Mouse (Mus musculus) kidney, embryonic 15.5 days (tissue): ENCODE results near the gene Acoxl. TPM values are rescaled to one million over a fixed set of nuclear protein-coding genes. Genes with fewer than 3 reads are reported as not detected.
A peak's percentile ranks its signal among the peaks of the same experiment; 100 is the strongest.

Source experiments
- ATAC-seq: fragments of 200-750 bp; cut with Nextera tagmentation; replicated peaks from 2 replicates; pipeline ENCODE4 v1.8.0; 2017; ENCODE audit warnings: moderate TSS enrichment; ENCODE audit not compliant: low FRiP score
- H3K27ac ChIP-seq: fragments of 300-500 bp; sonication (generic); 2 replicates; pipeline ENCODE4 v1.5.1; 2015; ENCODE audit warnings: mild to moderate bottlenecking, inconsistent platforms
- H3K27me3 ChIP-seq: fragments of 300-500 bp; sonication (generic); 2 replicates; pipeline ENCODE4 v1.6.1; 2015; ENCODE audit warnings: inconsistent platforms
- H3K36me3 ChIP-seq: fragments of 300-500 bp; sonication (generic); 2 replicates; pipeline ENCODE4 v1.6.1; 2015; ENCODE audit warnings: inconsistent platforms
- H3K4me1 ChIP-seq: fragments of 300-500 bp; sonication (generic); 2 replicates; pipeline ENCODE4 v1.6.1; 2015; ENCODE audit warnings: inconsistent platforms
- H3K4me2 ChIP-seq: fragments of 300-500 bp; sonication (generic); 2 replicates; pipeline ENCODE4 v1.6.1; 2015; ENCODE audit warnings: moderate library complexity, mild to moderate bottlenecking, inconsistent platforms
- H3K4me3 ChIP-seq: fragments of 300-500 bp; sonication (generic); replicated peaks from 2 replicates; pipeline ENCODE4 v1.5.1; 2015; ENCODE audit warnings: mild to moderate bottlenecking, inconsistent platforms
- H3K9ac ChIP-seq: fragments of 300-500 bp; sonication (generic); 2 replicates; pipeline ENCODE4 v1.6.1; 2015; ENCODE audit warnings: mild to moderate bottlenecking, inconsistent platforms
- H3K9me3 ChIP-seq: fragments of 300-500 bp; sonication (generic); replicated peaks from 2 replicates; pipeline ENCODE4 v1.6.1; 2016; ENCODE audit warnings: inconsistent platforms
- WGBS: fragments of 180-500 bp; shearing (Covaris S2); methylation state at CpG from one replicate; pipeline ENCODE4 v1.1.7; 2015; ENCODE audit warnings: mixed read lengths; 5-methylcytosine and 5-hydroxymethylcytosine counted together
- polyA plus RNA-seq: library from polyadenylated mRNA; unstranded; fragments of >200 nt; fragmentation: Nextera tagmentation; extraction: Ambion mirVana; gene quantifications from 2 replicates; pipeline ENCODE4 v1.2.1, GENCODE M21; 2015

Acoxl gene
- polyA plus RNA-seq, 1 experiment from 2014 or later, result 0.74 TPM

DNA sequence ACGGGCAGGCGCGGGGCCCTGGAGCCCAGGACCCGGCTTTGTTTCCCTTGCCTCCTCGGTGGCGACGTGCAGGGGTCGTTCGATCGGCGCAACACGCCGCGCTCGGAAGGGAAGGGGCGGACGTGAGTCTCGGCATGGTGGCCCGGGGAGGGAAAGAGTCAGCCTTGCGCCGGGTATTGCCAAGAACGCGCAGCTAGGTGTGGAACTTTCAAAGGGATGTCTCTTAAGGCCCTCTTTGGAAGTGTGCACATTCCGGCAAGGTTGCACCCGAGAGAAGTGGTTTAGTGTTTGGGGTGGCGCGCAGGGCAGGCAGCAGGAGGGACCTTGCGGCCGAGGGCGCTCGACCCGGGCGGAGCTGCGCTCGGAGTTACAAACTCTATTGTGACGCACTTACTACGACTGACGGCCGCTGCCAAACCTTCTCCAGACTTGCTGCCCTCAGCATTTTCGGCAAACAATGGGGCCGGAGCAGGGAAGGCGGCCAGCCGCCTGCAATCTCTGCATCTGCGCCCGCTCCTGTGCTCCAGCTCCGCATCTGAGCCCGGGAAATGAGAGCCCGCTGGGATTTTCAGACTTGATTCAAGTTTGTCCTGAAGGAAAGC lies 289.1 kb downstream of the Acoxl start:
- peaks cover 23% of the 10 kb centered on the region for H3K27me3 ChIP-seq
- H3K27ac ChIP-seq, result peak overlapping the region; percentile 95
- peak overlapping the region; percentile 77 for H3K4me3 ChIP-seq
- WGBS, result under 1% methylated on average over 48 of the region's 48 CpGs
- peaks cover 37% of the 10 kb centered on the region for H3K36me3 ChIP-seq
- peak overlapping the region; percentile 97 for H3K4me2 ChIP-seq
- no peaks in the 10 kb centered on the region for H3K9me3 ChIP-seq
- ATAC-seq, result peak; percentile 26; the same call in 1 of the 2 replicates
- H3K9ac ChIP-seq, result peak overlapping the region; percentile 65
- peaks cover 54% of the 10 kb centered on the region for H3K4me1 ChIP-seq

DNA sequence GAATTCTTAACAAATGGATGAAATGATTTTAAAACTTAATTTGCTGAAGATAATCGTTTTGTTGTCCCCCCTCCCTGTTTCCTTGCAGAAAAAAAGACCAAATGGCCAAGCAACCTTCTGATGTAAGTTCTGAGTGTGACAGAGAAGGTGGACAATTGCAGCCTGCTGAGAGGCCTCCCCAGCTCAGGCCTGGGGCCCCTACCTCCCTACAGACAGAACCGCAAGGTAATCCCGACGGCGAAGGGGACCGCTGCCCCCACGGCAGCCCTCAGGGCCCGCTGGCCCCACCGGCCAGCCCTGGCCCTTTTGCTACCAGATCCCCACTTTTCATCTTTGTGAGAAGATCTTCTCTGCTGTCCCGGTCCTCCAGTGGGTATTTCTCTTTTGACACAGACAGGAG lies 289.9 kb downstream of the Acoxl start:
- Histone ChIP-seq H3K4me1 (peaks cover 46% of the 10 kb centered on the region), H3K4me3 (peak overlapping the region; percentile 77), H3K27me3 (peaks cover 16% of the 10 kb centered on the region), H3K4me2 (peak overlapping the region; percentile 97), H3K36me3 (peaks cover 44% of the 10 kb centered on the region), H3K27ac (peak overlapping the region; percentile 95; the same call in 1 of the 2 replicates), H3K9me3 (no peaks in the 10 kb centered on the region), H3K9ac (peak overlapping the region; percentile 65)
- no peak for ATAC-seq
- WGBS, result 13% methylated on average over 10 of the region's 10 CpGs

DNA sequence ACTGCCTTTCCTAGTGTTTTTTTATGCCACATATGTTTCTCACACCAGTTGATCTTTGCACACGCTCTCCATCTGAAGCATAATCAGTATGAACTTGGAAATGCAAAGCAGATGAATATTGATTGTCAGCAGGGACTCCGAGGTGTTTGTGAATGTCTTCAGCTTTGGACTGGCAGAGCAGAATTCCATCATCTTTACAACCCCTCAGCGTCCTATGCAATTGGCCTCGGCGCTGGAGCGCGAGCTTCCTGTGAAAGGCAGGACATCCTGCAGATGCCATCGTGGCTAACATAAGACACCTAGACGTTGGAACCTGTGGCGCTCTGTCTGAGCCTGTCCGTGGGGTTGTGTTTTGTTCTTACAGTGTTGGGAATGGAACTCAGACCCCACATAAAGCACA lies 292.8 kb downstream of the Acoxl start:
- Histone ChIP-seq H3K4me2 (no peak overlapping the region), H3K27me3 (no peaks in the 10 kb centered on the region), H3K9me3 (no peaks in the 10 kb centered on the region), H3K4me3 (no peak overlapping the region), H3K36me3 (peaks cover 62% of the 10 kb centered on the region), H3K4me1 (peaks cover 45% of the 10 kb centered on the region), H3K9ac (no peak overlapping the region), H3K27ac (no peak overlapping the region)
- no peak for ATAC-seq
- WGBS, result 82% methylated on average over 11 of the region's 11 CpGs

DNA sequence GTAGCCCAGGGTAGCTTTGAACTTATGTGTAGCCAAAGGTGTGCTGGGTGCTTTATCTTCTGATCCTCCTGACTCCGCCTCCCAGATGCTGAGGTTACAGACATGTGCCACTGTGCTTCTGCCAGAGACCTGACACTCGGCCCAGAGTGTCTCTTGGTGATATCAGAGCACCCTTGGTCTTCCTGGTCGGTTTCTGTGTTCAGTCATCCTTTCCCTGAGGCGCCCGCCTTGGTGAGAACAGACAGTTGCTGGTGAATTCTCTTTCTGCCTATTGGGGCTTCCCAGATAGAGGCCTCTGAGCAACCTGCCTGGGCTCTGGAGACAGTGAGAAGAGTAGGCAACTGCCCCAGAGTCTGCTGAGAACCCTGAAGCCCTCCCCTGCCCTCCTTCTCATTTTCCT lies 294.0 kb downstream of the Acoxl start:
- Histone ChIP-seq H3K27ac (no peak overlapping the region), H3K4me3 (no peak overlapping the region), H3K4me2 (no peak overlapping the region), H3K9ac (no peak overlapping the region), H3K27me3 (no peaks in the 10 kb centered on the region), H3K36me3 (peaks cover 70% of the 10 kb centered on the region), H3K4me1 (peaks cover 55% of the 10 kb centered on the region), H3K9me3 (no peaks in the 10 kb centered on the region)
- WGBS, result 73% methylated on average over 5 of the region's 5 CpGs
- no peak for ATAC-seq

DNA sequence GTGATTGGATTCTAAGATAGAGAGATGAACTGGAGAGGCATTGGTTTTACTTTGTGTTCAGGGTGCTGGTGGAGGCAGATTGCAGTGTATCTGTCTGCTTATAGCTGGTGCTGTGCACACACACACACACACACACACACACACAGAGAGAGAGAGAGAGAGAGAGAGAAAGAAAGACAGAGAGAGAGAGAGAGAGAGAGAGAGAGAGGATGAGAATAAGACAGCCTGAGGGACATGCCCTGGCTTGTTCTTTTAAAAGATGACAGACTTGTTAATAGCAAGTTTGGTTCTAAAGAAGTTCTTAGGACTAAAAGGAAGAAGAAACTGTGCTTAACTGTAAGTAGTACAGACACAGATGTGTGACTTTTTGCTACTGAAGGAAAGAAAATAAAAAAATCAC lies 295.2 kb downstream of the Acoxl start:
- peaks cover 66% of the 10 kb centered on the region for H3K36me3 ChIP-seq
- no peak overlapping the region for H3K27ac ChIP-seq
- no peaks in the 10 kb centered on the region for H3K27me3 ChIP-seq
- no peak overlapping the region for H3K9ac ChIP-seq
- no peak for ATAC-seq
- peaks cover 57% of the 10 kb centered on the region for H3K4me1 ChIP-seq
- H3K9me3 ChIP-seq, result no peaks in the 10 kb centered on the region
- H3K4me2 ChIP-seq, result no peak overlapping the region
- H3K4me3 ChIP-seq, result no peak overlapping the region

DNA sequence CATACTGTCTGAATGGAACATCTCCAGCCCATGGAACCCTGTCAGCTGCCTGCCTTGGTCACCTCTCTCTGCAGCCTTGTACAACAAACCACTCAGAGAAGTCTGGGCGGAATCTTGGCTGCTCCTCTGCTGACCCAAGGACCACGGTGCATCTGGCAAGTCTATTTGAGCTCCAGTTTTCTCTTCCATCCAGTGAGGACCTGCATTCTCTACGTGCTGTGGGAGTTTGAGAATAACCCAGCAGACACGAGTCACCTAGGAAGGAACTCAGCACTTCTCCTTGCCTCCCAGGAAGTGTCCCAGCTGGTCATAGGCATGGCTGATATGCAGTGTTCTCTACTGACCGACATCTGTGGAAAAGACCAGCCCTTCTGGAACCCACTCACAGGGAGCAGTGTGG lies 295.8 kb downstream of the Acoxl start:
- H3K4me2 ChIP-seq, result no peak overlapping the region
- ATAC-seq, result peak; percentile 22; the same call in 1 of the 2 replicates
- no peak overlapping the region for H3K9ac ChIP-seq
- H3K36me3 ChIP-seq, result peaks cover 61% of the 10 kb centered on the region
- no peak overlapping the region for H3K27ac ChIP-seq
- H3K4me3 ChIP-seq, result no peak overlapping the region
- no peaks in the 10 kb centered on the region for H3K9me3 ChIP-seq
- 56% methylated on average over 5 of the region's 5 CpGs for WGBS
- no peaks in the 10 kb centered on the region for H3K27me3 ChIP-seq
- peaks cover 60% of the 10 kb centered on the region for H3K4me1 ChIP-seq

DNA sequence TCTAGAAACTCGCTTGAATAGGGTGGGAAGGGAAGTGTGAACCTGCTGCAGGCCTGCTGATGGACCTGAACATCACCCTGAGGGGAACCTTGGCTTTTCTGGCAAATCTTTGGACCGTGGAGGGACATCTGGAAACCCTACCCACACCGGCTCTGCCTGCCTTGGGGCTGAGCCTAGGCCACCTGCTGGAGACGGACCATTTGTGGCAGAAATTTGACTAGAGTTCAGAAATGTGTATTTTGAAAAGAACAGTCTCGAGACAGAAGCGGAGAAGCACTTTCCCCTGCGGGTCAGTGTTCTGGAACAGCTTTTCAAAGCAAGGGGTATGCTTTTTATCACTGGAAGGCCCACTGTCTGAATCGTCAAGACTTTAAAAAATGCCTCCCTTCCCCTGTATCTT lies 296.3 kb downstream of the Acoxl start:
- Histone ChIP-seq H3K9ac (no peak overlapping the region), H3K27ac (no peak overlapping the region), H3K4me1 (peaks cover 60% of the 10 kb centered on the region), H3K27me3 (no peaks in the 10 kb centered on the region), H3K4me3 (no peak overlapping the region), H3K4me2 (no peak overlapping the region), H3K36me3 (peaks cover 56% of the 10 kb centered on the region), H3K9me3 (no peaks in the 10 kb centered on the region)
- ATAC-seq, result no peak
- 55% methylated on average over 8 of the region's 8 CpGs for WGBS

DNA sequence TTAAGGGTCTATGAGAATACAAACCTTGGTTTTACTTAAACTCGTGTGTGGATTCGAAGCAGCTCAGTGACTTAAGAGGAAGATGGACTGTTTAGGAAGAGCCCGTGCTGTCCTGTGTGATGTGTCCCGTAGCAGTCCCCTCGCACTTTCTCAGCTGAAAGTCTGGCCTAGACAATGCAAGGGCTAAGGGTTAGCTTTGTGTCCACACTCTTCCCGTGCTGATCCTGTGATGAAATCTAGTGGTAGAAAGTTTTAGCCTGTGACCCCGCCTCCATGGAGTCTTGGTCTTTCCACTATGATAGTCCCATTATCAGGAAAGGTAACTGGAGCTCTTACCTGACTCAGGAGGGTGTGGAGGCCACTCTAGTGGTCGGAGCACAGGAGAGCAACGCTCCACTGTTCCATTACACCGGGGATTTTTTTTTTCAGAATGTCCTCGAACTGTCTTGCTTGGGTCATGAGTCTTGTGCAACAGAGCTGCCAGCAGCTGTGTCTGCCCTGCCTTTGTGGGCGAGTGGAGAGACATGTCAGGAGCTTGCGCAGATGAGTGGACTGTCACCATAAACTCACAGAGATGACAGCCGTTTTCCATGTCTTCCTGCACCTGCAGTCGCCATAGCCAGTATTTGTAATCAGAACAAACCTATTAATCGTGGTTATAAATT lies 298.2 kb downstream of the Acoxl start:
- no peak overlapping the region for H3K4me3 ChIP-seq
- peaks cover 59% of the 10 kb centered on the region for H3K4me1 ChIP-seq
- no peak overlapping the region for H3K9ac ChIP-seq
- no peak overlapping the region for H3K27ac ChIP-seq
- H3K27me3 ChIP-seq, result no peaks in the 10 kb centered on the region
- H3K36me3 ChIP-seq, result peaks cover 50% of the 10 kb centered on the region
- no peak overlapping the region for H3K4me2 ChIP-seq
- WGBS, result 76% methylated on average over 16 of the region's 16 CpGs
- no peaks in the 10 kb centered on the region for H3K9me3 ChIP-seq
- no peak for ATAC-seq

DNA sequence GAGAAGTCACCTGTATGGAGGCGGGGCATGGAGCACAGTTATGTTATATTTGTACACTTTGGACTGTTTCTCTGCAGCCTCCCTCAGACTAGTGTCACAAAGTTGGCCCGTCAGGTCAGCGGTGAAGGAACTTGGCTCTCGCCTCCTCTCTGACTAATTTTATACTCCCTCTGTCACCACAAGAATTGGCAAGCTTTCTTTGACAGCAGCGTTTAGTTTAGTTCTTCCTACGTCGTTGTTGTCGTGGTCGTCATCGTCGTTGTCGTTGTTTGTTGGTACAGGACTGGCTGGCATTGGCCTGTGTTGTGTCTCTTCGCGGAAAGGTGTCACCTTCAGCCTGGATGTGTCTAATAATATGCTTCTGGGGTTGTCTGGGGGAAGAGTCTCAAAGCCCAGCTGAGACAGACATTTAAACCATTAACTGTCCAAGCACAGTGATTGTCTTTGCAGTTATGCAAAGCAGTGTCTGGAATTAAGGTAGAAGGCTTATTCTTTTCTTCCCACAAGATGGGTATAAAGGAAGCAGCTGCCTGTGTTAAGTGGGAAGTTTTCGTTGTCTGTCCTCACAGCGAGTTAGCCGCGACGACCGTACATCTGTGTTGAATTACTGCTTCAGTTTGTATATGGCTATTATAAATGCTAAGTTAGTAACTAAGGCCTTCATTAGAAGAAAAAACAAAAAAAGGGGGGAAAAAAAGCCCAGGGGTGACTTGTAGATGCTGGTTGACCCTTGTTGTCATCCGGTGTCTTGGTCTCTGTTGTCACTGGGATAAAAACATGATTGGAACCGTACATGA lies 299.0 kb downstream of the Acoxl start:
- WGBS, result 75% methylated on average over 22 of the region's 22 CpGs
- H3K4me1 ChIP-seq, result peaks cover 59% of the 10 kb centered on the region
- H3K4me2 ChIP-seq, result no peak overlapping the region
- no peak overlapping the region for H3K4me3 ChIP-seq
- no peaks in the 10 kb centered on the region for H3K9me3 ChIP-seq
- H3K36me3 ChIP-seq, result peaks cover 47% of the 10 kb centered on the region
- no peak for ATAC-seq
- no peak overlapping the region for H3K9ac ChIP-seq
- H3K27ac ChIP-seq, result no peak overlapping the region
- no peaks in the 10 kb centered on the region for H3K27me3 ChIP-seq

DNA sequence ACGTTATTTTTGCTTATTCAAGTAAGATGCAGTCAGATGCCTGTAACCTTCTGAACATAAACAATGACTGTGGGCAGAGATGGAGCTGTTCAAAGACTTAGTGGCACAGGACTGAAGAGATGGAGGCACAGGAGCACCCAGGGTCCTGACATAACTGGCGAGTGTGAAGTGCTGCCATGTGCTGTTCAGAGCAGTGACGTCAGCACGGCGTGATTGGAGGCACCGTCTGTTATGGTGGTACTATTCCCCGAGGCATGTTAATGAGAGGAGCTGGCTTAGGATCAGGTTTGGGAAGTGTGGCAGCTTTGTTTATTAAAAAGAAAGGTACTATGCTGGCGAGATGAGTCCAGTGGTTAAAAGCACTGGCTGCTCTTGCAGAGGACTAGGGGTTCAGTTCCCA lies 300.2 kb downstream of the Acoxl start:
- Histone ChIP-seq H3K4me1 (peaks cover 59% of the 10 kb centered on the region), H3K9me3 (no peaks in the 10 kb centered on the region), H3K36me3 (peaks cover 49% of the 10 kb centered on the region), H3K9ac (no peak overlapping the region), H3K4me2 (no peak overlapping the region), H3K27ac (0 out of 2 replicates have a peak overlapping the region, but pooled peaks have one; percentile 49), H3K4me3 (no peak overlapping the region), H3K27me3 (no peaks in the 10 kb centered on the region)
- no peak for ATAC-seq
- whole genome bisulfite sequencing, result 54% methylated on average over 8 of the region's 8 CpGs

DNA sequence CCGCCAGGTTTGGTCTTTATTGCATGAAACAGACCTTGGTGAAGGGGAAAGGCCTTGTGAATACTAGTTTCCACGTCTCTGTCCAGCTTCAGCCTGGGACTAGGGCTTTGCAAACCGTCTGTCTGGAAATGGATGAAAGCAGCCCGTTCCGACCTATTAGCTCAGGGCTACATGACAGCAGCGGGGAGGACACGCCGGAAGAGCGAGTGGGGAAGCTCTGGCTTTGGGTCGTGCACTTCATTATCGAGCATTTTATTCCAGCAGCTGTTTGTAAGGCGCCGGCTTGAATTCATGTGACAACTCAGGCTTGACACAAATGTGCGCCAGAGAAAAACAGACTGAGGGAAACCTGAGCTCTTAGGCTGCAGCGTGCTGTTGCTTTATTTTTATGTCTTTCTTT lies 301.1 kb downstream of the Acoxl start:
- H3K4me1 ChIP-seq, result peaks cover 55% of the 10 kb centered on the region
- H3K27ac ChIP-seq, result peak overlapping the region; percentile 49
- peaks cover 42% of the 10 kb centered on the region for H3K36me3 ChIP-seq
- H3K4me3 ChIP-seq, result no peak overlapping the region
- 32% methylated on average over 15 of the region's 15 CpGs for WGBS
- peak overlapping the region; percentile 25 for H3K4me2 ChIP-seq
- ATAC-seq, result peak; percentile 84
- no peaks in the 10 kb centered on the region for H3K9me3 ChIP-seq
- no peaks in the 10 kb centered on the region for H3K27me3 ChIP-seq
- H3K9ac ChIP-seq, result no peak overlapping the region

DNA sequence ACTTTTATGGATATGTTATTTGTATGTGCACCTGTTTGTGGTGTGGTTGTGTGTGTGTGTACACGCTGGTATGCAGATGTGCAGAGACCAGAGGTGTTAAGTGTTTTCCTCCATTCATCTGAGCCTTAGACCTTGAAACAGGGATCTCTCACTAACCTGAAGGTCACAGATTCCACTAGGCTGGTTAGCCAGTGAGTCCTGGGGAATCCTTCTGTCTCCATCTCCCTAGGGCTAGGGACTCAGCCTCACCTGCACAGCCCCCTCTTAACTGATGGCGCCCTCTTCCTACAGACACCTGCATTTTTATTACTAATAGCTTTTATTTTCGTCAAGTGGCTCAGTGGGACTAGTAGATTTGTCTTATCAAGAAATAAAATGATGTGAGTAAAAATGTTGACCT lies 301.5 kb downstream of the Acoxl start:
- peak overlapping the region; percentile 49; the same call in 1 of the 2 replicates for H3K27ac ChIP-seq
- 0 out of 2 replicates have a peak overlapping the region, but pooled peaks have one; percentile 25 for H3K4me2 ChIP-seq
- H3K27me3 ChIP-seq, result no peaks in the 10 kb centered on the region
- no peak overlapping the region for H3K4me3 ChIP-seq
- H3K36me3 ChIP-seq, result peaks cover 38% of the 10 kb centered on the region
- ATAC-seq, result peak; percentile 65; the same call in 1 of the 2 replicates
- WGBS, result 73% methylated on average over 3 of the region's 3 CpGs
- H3K9me3 ChIP-seq, result no peaks in the 10 kb centered on the region
- peaks cover 51% of the 10 kb centered on the region for H3K4me1 ChIP-seq
- H3K9ac ChIP-seq, result no peak overlapping the region
